Mouse (Mus musculus) cerebellum, adult 11-12 months (tissue): ENCODE measurements around the gene Lasp1.
"Not testable (repeated sequence)": the region's sequence is repeated elsewhere in the genome, so short reads cannot be mapped to it uniquely, and the experiment has no call there.

Experiments used
- DNase-seq: peaks from one replicate; pipeline ENCODE4 v3.0.0; 2022

Gene Lasp1

GRCm38 (mm10) chr11:97830501-97830900 is 31.7 kb downstream of the Lasp1 start:
- peak; percentile 5 for DNase-seq

- DNase-seq, result no peak
Measured at GRCm38 (mm10) chr11:97832001-97832400, 33.2 kb downstream of the Lasp1 start.

- DNase-seq, result peak; percentile 9
Measured at GRCm38 (mm10) chr11:97833352-97833751, 34.6 kb downstream of the Lasp1 start.

- no peak for DNase-seq
Measured at GRCm38 (mm10) chr11:97836541-97836940, 37.7 kb downstream of the Lasp1 start.

DNA sequence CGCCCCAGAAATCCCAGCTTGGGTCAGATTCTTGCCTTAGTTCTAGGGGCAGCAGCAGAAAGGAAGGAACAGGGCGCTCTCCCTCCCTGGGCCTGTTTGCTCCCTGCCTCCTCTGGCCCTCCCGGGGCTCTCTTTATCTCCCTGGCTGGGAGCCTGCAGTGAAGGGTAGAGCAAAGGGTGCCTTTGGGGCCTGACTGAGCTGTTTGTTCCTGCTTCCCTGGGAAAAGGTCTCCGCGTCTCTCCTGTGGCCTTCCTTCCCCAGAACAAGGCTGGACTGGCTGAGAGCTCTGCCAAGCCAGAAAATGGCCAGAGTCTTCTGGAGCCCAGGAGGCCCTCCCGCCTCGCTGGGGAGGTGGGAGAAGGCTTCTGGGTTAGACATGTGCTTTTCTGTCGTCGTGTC is 38.3 kb downstream of the Lasp1 start:
- DNase-seq, result not testable (repeated sequence)

GRCm38 (mm10) chr11:97837641-97838149 is 38.9 kb downstream of the Lasp1 start:
- peak; percentile 29 for DNase-seq

GRCm38 (mm10) chr11:97838779-97839440 is 40.1 kb downstream of the Lasp1 start:
- DNase-seq, result peak; percentile 32

GRCm38 (mm10) chr11:97839441-97840134 is 40.8 kb downstream of the Lasp1 start:
- DNase-seq, result peak; percentile 27

DNA sequence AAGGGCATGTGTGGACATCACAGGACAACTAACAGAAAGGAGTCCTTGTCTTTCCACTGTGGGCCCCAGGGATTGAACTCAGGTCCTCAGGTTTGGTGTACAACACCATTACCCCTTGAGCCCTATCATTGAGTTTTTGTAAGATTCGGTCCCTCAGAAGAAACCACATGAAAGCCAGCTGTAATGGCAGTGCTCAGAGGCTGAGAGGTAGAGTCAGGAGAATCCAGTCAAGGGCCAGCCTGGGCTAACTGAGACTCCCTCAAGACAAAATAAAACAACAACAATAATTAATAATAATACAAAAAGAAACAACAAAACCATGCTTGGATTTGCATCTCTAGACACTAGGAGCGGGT is 41.3 kb downstream of the Lasp1 start:
- peak; percentile 35 for DNase-seq

GRCm38 (mm10) chr11:97840539-97840954 is 41.7 kb downstream of the Lasp1 start, which contains the start of gene B230217C12Rik:
B230217C12Rik (plus strand) TSS chr11:97840780.
- DNase-seq, result peak; percentile 72

GRCm38 (mm10) chr11:97840991-97841661 is 42.3 kb downstream of the Lasp1 start:
- DNase-seq, result peak; percentile 95

GRCm38 (mm10) chr11:97842001-97842400 is 43.2 kb downstream of the Lasp1 start:
- peak; percentile 61 for DNase-seq

GRCm38 (mm10) chr11:97850367-97850766 is 51.6 kb downstream of the Lasp1 start:
- DNase-seq, result no peak

DNA sequence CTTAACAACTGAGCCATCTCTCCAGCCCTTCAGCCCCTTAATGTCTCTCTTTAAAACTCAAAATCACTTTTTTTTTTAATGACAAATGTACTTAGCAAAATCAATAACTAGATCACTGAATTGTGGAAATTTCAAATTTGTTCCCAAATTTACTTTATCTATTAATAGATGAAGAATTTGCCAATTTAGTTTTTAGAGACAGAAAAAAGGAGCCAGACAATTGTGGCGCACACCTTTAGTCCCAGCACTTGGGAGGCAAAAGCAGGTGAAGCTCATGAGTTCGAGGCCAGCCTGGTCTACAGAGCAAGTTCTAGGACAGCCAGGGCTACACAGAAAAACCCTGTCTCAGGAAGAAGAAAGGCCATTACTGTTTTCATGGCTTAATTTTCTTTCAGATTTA is 52.8 kb downstream of the Lasp1 start:
- DNase-seq, result no peak

DNA sequence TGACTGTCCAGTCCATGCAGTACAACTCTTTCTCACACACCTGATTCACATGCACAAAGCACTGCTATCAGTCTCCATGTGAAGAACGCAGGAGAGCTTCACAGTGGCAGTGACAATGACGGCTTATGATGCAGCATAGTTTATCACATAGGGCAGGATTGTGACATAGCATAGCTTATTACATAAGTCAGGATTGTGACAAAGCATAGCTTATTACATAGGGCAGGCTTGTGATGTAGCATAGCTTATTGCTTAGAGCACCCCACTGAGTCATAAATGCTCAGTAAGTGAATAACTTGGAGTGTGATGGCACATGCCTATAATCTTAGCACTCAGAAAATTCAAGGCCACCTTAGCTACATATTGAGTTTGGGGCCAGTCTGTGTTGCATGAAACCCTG is 56.7 kb downstream of the Lasp1 start:
- no peak for DNase-seq

- DNase-seq, result no peak
Measured at GRCm38 (mm10) chr11:97862148-97862547, 63.3 kb downstream of the Lasp1 start.

DNA sequence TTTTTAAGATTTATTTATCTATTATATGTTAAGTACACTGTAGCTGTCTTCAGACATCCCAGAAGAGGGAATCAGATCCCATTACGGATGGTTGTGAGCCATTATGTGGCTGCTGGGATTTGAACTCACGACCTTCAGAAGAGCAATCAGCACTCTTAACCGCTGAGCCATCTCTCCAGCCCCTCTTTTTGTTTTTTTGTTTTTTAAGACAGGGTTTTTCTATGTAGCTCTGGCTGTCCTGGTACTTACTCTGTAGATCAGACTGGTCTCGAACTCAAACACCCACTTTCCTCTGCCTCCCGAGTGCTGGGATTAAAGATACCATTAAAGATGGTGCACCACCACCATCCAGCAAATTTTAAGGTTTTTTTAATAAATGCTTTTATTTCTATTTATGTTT is 66.6 kb downstream of the Lasp1 start:
- DNase-seq, result no peak

DNA sequence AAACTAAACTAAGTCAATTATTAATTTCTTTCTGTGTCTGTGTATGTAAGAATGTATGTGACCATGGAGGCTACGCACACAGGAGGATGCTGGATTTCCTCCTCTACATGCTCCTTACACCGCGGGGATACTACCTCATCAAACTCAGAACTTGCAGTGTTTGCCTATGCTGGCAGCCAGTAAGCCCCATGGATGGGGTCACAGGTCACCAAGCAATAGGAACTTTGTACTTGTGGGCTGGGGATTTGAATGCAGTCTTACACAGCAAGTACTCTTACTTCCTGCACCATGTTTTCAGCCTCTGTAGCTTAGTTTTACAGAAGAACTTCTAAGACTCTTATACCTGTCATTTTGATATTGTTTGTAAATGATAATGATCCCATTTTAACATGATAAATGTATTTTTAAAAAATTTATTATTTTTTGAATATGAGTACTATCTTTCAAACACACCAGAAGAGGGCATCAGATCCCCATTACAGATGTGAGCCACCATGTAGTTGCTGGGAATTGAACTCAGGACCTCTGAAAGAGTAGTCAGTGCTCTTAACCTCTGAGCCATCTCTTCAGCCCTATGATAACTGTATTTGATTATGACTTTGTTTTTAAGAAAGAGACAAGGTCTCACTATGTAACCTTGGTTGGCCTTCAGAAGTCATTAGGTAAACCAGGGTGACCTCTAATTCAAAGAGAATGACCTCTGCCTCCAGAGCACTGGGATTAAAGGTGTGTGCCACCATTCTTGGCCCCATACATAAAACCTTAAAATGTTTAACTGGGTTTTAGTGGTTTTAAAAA is 67.5 kb downstream of the Lasp1 start:
- no peak for DNase-seq

- DNase-seq, result no peak
Measured at GRCm38 (mm10) chr11:97867591-97867990, 68.8 kb downstream of the Lasp1 start.

GRCm38 (mm10) chr11:97872378-97872777 is 73.6 kb downstream of the Lasp1 start:
- DNase-seq, result not testable (repeated sequence)

DNA sequence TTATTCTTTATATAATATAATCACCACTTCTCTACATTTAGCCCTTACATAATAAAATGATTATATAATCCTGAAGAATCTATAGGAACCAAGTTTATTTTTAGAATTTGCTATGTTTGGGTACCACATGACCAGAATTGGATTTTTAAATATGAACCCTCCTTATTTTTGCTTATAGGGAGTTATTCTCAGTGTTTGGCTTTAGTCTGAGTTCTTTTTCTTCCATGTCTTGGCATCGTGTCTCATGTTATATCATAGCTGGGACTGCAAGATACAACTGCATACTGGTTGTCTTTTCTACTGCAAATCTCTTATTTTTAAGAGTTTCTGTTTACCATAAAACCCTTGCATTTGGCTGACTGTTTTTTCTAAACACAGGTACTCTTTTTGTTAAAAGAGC is 75.6 kb downstream of the Lasp1 start:
- no peak for DNase-seq

DNA sequence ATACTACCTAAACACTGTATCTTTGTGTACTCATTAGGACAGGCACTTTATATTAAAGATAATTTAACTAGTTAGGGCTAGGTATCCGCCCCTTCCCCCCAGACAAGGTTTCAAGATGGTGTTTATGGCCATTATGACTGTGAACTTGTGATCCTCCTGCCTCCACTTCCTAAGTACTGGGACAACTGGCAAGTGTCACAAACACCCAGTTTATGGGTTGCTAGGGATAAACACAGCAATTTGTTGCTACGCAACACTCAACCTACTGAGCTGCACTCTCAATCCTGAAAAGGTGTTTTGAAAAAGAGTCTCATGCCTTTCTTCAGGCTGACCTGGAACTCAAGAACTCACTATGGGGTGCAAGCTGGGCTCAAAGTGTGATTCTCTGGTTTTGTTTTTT is 78.5 kb downstream of the Lasp1 start:
- DNase-seq, result no peak

DNA sequence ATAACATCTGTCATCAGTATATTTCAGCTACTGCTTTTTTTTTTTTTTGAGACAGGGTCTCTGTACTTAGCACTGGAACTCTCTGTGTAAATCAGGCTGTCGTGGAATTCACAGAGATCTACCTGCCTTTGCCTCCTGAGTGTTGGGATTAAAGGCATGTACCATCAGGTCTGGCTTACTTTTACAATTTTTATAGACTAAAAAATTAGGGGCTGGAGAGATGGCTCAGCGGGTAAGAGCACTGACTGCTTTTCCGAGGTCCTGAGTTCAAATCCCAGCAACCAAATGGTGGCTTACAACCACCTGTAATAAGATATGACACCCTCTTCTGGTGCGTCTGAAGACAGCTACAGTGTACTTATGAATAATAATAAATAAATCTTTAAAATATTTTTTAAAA is 81.6 kb downstream of the Lasp1 start:
- DNase-seq, result no peak
